Mouse (Mus musculus) embryonic fibroblast, embryonic 13.5 days (primary cell): ENCODE measurements at regions not wholly inside any gene's neighbourhood (a gene's known extent, or its start where the extent isn't known, plus 50 kb on each side); places are given as distances from the start of the nearest gene placed in this dataset.

Experiments
- CTCF ChIP-seq: IDR thresholded peaks from 2 replicates; pipeline ENCODE4 v1.5.1; 2011; ENCODE audit warnings: mild to moderate bottlenecking, control low read depth, low read length, moderate library complexity, borderline replicate concordance; ENCODE audit not compliant: insufficient read depth
- POLR2A ChIP-seq: IDR thresholded peaks from 2 replicates; pipeline ENCODE4 v1.6.1; 2011; ENCODE audit warnings: low read depth, mild to moderate bottlenecking, control low read depth, low read length, moderate library complexity

DNA sequence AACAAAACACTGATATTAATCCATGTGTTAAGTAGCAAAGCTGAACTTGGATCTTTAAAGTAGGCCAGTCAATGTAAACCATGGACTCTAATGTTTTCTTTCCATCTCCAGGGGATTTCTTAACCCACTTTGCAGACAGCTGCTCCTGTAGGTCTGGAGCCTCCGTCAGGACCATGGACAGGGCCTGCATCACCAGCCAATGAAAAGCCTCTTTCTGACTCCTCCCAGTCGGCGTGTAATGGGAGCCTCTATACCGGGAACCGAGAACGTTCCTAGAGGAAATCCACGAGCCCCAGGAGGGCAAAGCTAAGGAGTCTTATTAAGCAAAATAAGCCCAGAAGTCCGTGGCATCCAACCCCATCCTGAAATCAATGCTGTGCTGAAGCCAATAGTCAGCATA is 189.1 kb upstream of the Csf3r start:
- no peak for TF ChIP-seq POLR2A
- TF ChIP-seq CTCF, result no peak
